7 mouse cellular contexts compared by ENCODE assay signal in genomic region chr16:43979328-43980109, GRCm38 (mm10). TPM values are rescaled to one million over a fixed set of nuclear protein-coding genes. Genes with fewer than 3 reads are reported as not detected.
A peak's percentile ranks its signal among the peaks of the same experiment; 100 is the strongest.
DNase-seq lines count a peak whose midpoint lies in the region; ATAC-seq and TF ChIP-seq lines count a peak whose summit lies in the region.

Gene Zdhhc23 (minus strand): TSS chr16:43979791.

- peaks cover 8% of the 10 kb centered on the region for H3K27me3 ChIP-seq in ES-Bruce4 (ENCODE audit: control insufficient read depth, insufficient read depth, low read length, poor library complexity, severe bottlenecking)
- H3K27me3 ChIP-seq in embryonic facial prominence, embryonic 14.5 days (replicated peaks; ENCODE audit: control insufficient read depth, insufficient read depth, low read length) = peaks cover 21% of the 10 kb centered on the region
- peaks cover 6% of the 10 kb centered on the region; the same call in 1 of the 2 replicates for H3K27me3 ChIP-seq in hindbrain, embryonic 15.5 days

- H3K4me1 ChIP-seq in ES-Bruce4 (ENCODE audit: control insufficient read depth, insufficient read depth, low read length) = no peaks in the 10 kb centered on the region
- H3K4me1 ChIP-seq in embryonic facial prominence, embryonic 14.5 days (ENCODE audit: control insufficient read depth, insufficient read depth, low read length) = no peaks in the 10 kb centered on the region
- H3K4me1 ChIP-seq in hindbrain, embryonic 15.5 days (replicated peaks) = peaks cover 4% of the 10 kb centered on the region; the same call in 1 of the 2 replicates

- H3K9ac ChIP-seq in ES-Bruce4 (ENCODE audit: low read depth, poor library complexity, severe bottlenecking) = peak within 1 kb of the TSS; percentile 95
- H3K9ac ChIP-seq in embryonic facial prominence, embryonic 14.5 days (ENCODE audit: low read depth, low read length) = peak within 1 kb of the TSS; percentile 69
- H3K9ac ChIP-seq in hindbrain, embryonic 15.5 days = peak within 1 kb of the TSS; percentile 66

- no peak for TF ChIP-seq POLR2A in ES-Bruce4 (IDR thresholded peaks at IDR 0.05; ENCODE audit: insufficient read depth, low read length)

- H3K4me3 ChIP-seq in ES-Bruce4 (ENCODE audit: low read depth, low read length) = peak within 1 kb of the TSS; percentile 88
- peak within 1 kb of the TSS; percentile 73 for H3K4me3 ChIP-seq in embryonic facial prominence, embryonic 14.5 days (ENCODE audit: low read depth, low read length)
- H3K4me3 ChIP-seq in hindbrain, embryonic 15.5 days = peak within 1 kb of the TSS; percentile 90

- no peak within 1 kb of the TSS for H3K27ac ChIP-seq in ES-Bruce4 (ENCODE audit: insufficient read depth, low read length)
- H3K27ac ChIP-seq in embryonic facial prominence, embryonic 14.5 days (replicated peaks; ENCODE audit: low read depth, low read length) = no peak within 1 kb of the TSS
- no peak within 1 kb of the TSS for H3K27ac ChIP-seq in hindbrain, embryonic 15.5 days (replicated peaks)

- ATAC-seq in embryonic facial prominence, embryonic 14.5 days (ENCODE audit: low read depth) = peak; percentile 72
- ATAC-seq in hindbrain, embryonic 15.5 days (ENCODE audit: low FRiP score, low read depth) = peak; percentile 86
- peak; percentile 67 for ATAC-seq in megakaryocyte progenitor cell, adult 5-6 weeks (replicated peaks; ENCODE audit: poor library complexity)

- intact Hi-C loops in left cerebral cortex, postnatal 25 days (cut with DNase I) = loop anchor here (2.0 to 5.0 kb wide), 3 partner anchors 45 to 91 kb away; partner anchors contain the start of genes Ccdc191 and Gramd1c

- peak within 1 kb of the TSS; percentile 100 for H3K4me2 ChIP-seq in embryonic facial prominence, embryonic 14.5 days (ENCODE audit: low read depth, low read length)
- peak within 1 kb of the TSS; percentile 98 for H3K4me2 ChIP-seq in hindbrain, embryonic 15.5 days

- TF ChIP-seq EP300 in ES-Bruce4 (IDR thresholded peaks at IDR 0.05; ENCODE audit: insufficient read depth, low read depth, low read length) = no peak

- H3K9me3 ChIP-seq in ES-Bruce4 (replicated peaks; ENCODE audit: control insufficient read depth, insufficient read depth, low read length, poor library complexity, severe bottlenecking) = no peaks in the 10 kb centered on the region
- no peaks in the 10 kb centered on the region for H3K9me3 ChIP-seq in embryonic facial prominence, embryonic 14.5 days (ENCODE audit: control insufficient read depth, low read length)
- H3K9me3 ChIP-seq in hindbrain, embryonic 15.5 days = no peaks in the 10 kb centered on the region

- no peaks in the 10 kb centered on the region for H3K36me3 ChIP-seq in ES-Bruce4 (ENCODE audit: control insufficient read depth, insufficient read depth, low read length, poor library complexity, severe bottlenecking)
- H3K36me3 ChIP-seq in embryonic facial prominence, embryonic 14.5 days (ENCODE audit: control insufficient read depth, insufficient read depth, low read length) = no peaks in the 10 kb centered on the region
- H3K36me3 ChIP-seq in hindbrain, embryonic 15.5 days = no peaks in the 10 kb centered on the region

- WGBS in embryonic facial prominence, embryonic 14.5 days = 0% methylated on average over 15 of the region's 103 CpGs
- under 1% methylated on average over 97 of the region's 103 CpGs for WGBS in hindbrain, embryonic 15.5 days

- DNase-seq in adrenal gland, postnatal 14 days = peak; percentile 62
- no peak for DNase-seq in embryonic facial prominence, embryonic 14.5 days (ENCODE audit: low spot score)
- no peak for DNase-seq in left cerebral cortex, postnatal 25 days (ENCODE audit: low spot score in 2 of 2)
- peak; percentile 46 to 68 for DNase-seq in spleen, adult 18-20 months

- no peak for TF ChIP-seq CTCF in ES-Bruce4 (IDR thresholded peaks at IDR 0.05; ENCODE audit: low read depth, low read length)

RNA-seq across cellular contexts. Expression of gene Zdhhc23, which starts in this region (rescaled TPM):
- polyA plus RNA-seq in ES-Bruce4 (2011; ENCODE audit: insufficient read depth, insufficient read length, low read depth, missing spikeins) = 2.9 and 3.2 TPM in 2 replicates
- total RNA-seq in adrenal gland, postnatal 14 days (2021) = 0.82 and 1.1 TPM in 2 replicates
- 0.71 and 1.2 TPM in 2 replicates for polyA plus RNA-seq in embryonic facial prominence, embryonic 14.5 days (2014; fragmentation: Nextera tagmentation; extraction: Ambion mirVana)
- polyA plus RNA-seq in hindbrain, embryonic 15.5 days (2015; fragmentation: Nextera tagmentation; extraction: Ambion mirVana) = 3.6 and 3.8 TPM in 2 replicates
- total RNA-seq in left cerebral cortex, postnatal 25 days (2021) = 10 to 100 TPM; 27.0 to 28.5 TPM
- 0.59 and 1.4 TPM in 2 replicates for total RNA-seq in megakaryocyte progenitor cell, adult 5-6 weeks (2015)
- 0.54 and 0.62 TPM in 2 replicates for total RNA-seq in megakaryocyte progenitor cell, adult 5-6 weeks (2017)

Comparison
In these comparisons a context has a peak if more than half of its experiments do, and no peak if none do; other contexts are left out.
1. RNA of gene Zdhhc23 (total RNA-seq): 27.0 to 28.5 TPM in left cerebral cortex, postnatal 25 days; 0.54 to 1.4 TPM in megakaryocyte progenitor cell, adult 5-6 weeks and 0.82 to 1.1 TPM in adrenal gland, postnatal 14 days; every median in the first group is over 10 times any median in the second.
2. DNase-seq: peak in adrenal gland, postnatal 14 days (single experiment) and spleen, adult 18-20 months (2 of 2); none in embryonic facial prominence, embryonic 14.5 days (single experiment) and left cerebral cortex, postnatal 25 days (0 of 2).
3. Peak in every context shown above with its lines, with median percentiles within 50 percentile points of each other: H3K4me3 ChIP-seq, H3K9ac ChIP-seq and ATAC-seq.